Mouse (Mus musculus) embryonic facial prominence, embryonic 14.5 days (tissue): Measurements from ENCODE around the gene 6430548M08Rik. TPM values are rescaled to one million over a fixed set of nuclear protein-coding genes. Genes with fewer than 3 reads are reported as not detected.

Experiments
- ATAC-seq: fragments of 200-750 bp; cut with Nextera tagmentation; 2 replicates; pipeline ENCODE4 v1.8.0; 2017; ENCODE audit warnings: low read depth, moderate number of reproducible peaks, moderate TSS enrichment
- DNase-seq: peaks from one replicate; pipeline ENCODE4 v3.0.0-alpha.2; 2015; ENCODE audit warnings: low spot score
- H3K27ac ChIP-seq: fragments of 300-500 bp; sonication (generic); replicated peaks from 2 replicates; pipeline ENCODE4 v1.5.1; 2014; ENCODE audit warnings: low read depth, mild to moderate bottlenecking, low read length, moderate library complexity
- H3K27me3 ChIP-seq: fragments of 300-500 bp; sonication (generic); replicated peaks from 2 replicates; pipeline ENCODE4 v1.6.1; 2014; ENCODE audit warnings: low read length; ENCODE audit not compliant: control insufficient read depth, insufficient read depth
- H3K36me3 ChIP-seq: fragments of 300-500 bp; sonication (generic); 2 replicates; pipeline ENCODE4 v1.6.1; 2014; ENCODE audit warnings: low read length, mixed read lengths; ENCODE audit not compliant: control insufficient read depth, insufficient read depth
- H3K4me1 ChIP-seq: fragments of 300-500 bp; sonication (generic); 2 replicates; pipeline ENCODE4 v1.6.1; 2014; ENCODE audit warnings: antibody characterized with exemption, low read length; ENCODE audit not compliant: control insufficient read depth, insufficient read depth
- H3K4me2 ChIP-seq: fragments of 300-500 bp; sonication (generic); 2 replicates; pipeline ENCODE4 v1.6.1; 2014; ENCODE audit warnings: low read depth, mild to moderate bottlenecking, low read length, moderate library complexity, mixed read lengths
- H3K4me3 ChIP-seq: fragments of 300-500 bp; sonication (generic); 2 replicates; pipeline ENCODE4 v1.5.1; 2014; ENCODE audit warnings: low read depth, mild to moderate bottlenecking, low read length
- H3K9ac ChIP-seq: fragments of 300-500 bp; sonication (generic); 2 replicates; pipeline ENCODE4 v1.6.1; 2014; ENCODE audit warnings: low read depth, mild to moderate bottlenecking, low read length, moderate library complexity, mixed read lengths
- H3K9me3 ChIP-seq: fragments of 300-500 bp; sonication (generic); 2 replicates; pipeline ENCODE4 v1.6.1; 2016; ENCODE audit warnings: low read length; ENCODE audit not compliant: control insufficient read depth
- WGBS: fragments of 180-500 bp; shearing (Covaris S2); extraction: QIAGEN DNeasy Blood & Tissue Kit; methylation state at CpG from one replicate; pipeline ENCODE4 v1.1.7; 2014; 5-methylcytosine and 5-hydroxymethylcytosine counted together
- polyA plus RNA-seq: library from polyadenylated mRNA; unstranded; fragments of >200 nt; fragmentation: Nextera tagmentation; extraction: Ambion mirVana; gene quantifications from 2 replicates; pipeline ENCODE4 v1.2.1, GENCODE M21; 2014

The 6430548M08Rik gene
- polyA plus RNA-seq, 1 experiment from 2014 or later, result 8.5 TPM

GRCm38 (mm10) chr8:120160366-120160765, 46.4 kb downstream of the 6430548M08Rik start:
- no peak overlapping the region for H3K4me2 ChIP-seq
- no peak overlapping the region for H3K4me3 ChIP-seq
- WGBS, result 78% methylated on average over 8 of the region's 8 CpGs
- no peaks in the 10 kb centered on the region for H3K27me3 ChIP-seq
- H3K9ac ChIP-seq, result no peak overlapping the region
- H3K36me3 ChIP-seq, result no peaks in the 10 kb centered on the region
- ATAC-seq (no peak), DNase-seq (no peak)
- no peaks in the 10 kb centered on the region for H3K9me3 ChIP-seq
- no peak overlapping the region for H3K27ac ChIP-seq
- 0 out of 2 replicates have a peak, but pooled peaks cover 5% of the 10 kb centered on the region for H3K4me1 ChIP-seq

DNA sequence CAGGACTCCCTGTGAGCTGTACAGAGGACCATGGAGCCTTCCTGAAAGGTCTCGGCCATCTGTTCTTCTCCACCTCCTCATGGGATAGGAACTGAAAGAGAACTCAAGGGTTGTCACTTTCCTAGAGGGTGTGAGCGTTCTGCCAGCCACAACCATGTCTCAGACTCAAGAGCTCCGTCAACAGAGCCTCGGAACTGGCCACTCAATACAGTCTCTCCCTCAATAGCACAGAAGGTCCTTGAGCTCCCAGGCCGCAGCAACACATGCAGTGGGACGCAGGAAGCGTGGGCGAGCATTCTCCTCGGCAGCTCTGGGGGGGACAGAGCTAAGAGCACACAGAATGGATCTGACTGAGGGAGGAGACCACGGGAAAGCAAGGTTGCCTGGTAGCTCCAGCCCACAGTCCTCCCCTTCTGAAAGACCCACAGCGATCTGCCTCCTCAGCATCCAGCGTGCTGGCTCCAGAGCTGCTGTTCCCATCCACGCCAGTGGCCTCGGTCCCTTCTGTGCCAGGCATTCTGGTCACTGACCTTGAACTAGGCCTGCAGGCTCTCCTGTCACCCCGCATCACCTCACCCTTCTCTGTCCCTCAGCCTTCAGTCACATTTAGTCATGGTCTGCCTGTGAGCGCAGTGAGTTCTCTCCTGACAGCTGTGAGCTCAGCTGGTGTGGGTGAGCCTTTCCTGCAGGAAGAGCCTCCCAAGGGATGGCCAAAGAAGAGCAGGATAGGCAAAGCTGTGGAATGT, 47.9 kb downstream of the 6430548M08Rik start:
- 70% methylated on average over 16 of the region's 16 CpGs for WGBS
- no peaks in the 10 kb centered on the region for H3K4me1 ChIP-seq
- no peak overlapping the region for H3K9ac ChIP-seq
- no peak; the same call in 1 of the 2 replicates for ATAC-seq
- no peak for DNase-seq
- H3K36me3 ChIP-seq, result no peaks in the 10 kb centered on the region
- H3K9me3 ChIP-seq, result no peaks in the 10 kb centered on the region
- H3K4me2 ChIP-seq, result no peak overlapping the region
- H3K27me3 ChIP-seq, result no peaks in the 10 kb centered on the region
- no peak overlapping the region for H3K27ac ChIP-seq
- H3K4me3 ChIP-seq, result no peak overlapping the region

GRCm38 (mm10) chr8:120162404-120162752, 48.4 kb downstream of the 6430548M08Rik start:
- Histone ChIP-seq H3K36me3 (no peaks in the 10 kb centered on the region), H3K27ac (no peak overlapping the region), H3K27me3 (no peaks in the 10 kb centered on the region), H3K4me2 (no peak overlapping the region), H3K4me1 (no peaks in the 10 kb centered on the region), H3K9me3 (no peaks in the 10 kb centered on the region), H3K4me3 (no peak overlapping the region), H3K9ac (no peak overlapping the region)
- ATAC-seq (no peak), DNase-seq (no peak)
- 88% methylated on average over 5 of the region's 5 CpGs for WGBS

- H3K4me1 ChIP-seq, result peaks cover 4% of the 10 kb centered on the region
- no peak overlapping the region for H3K4me2 ChIP-seq
- no peak overlapping the region for H3K4me3 ChIP-seq
- no peak for DNase-seq
- 63% methylated on average over 8 of the region's 8 CpGs for WGBS
- H3K9me3 ChIP-seq, result no peaks in the 10 kb centered on the region
- no peak overlapping the region for H3K9ac ChIP-seq
- H3K36me3 ChIP-seq, result no peaks in the 10 kb centered on the region
- H3K27ac ChIP-seq, result no peak overlapping the region
- H3K27me3 ChIP-seq, result 0 out of 2 replicates have a peak, but pooled peaks cover 2% of the 10 kb centered on the region
- no peak for ATAC-seq
Observed at GRCm38 (mm10) chr8:120163376-120163775, 49.4 kb downstream of the 6430548M08Rik start.

DNA sequence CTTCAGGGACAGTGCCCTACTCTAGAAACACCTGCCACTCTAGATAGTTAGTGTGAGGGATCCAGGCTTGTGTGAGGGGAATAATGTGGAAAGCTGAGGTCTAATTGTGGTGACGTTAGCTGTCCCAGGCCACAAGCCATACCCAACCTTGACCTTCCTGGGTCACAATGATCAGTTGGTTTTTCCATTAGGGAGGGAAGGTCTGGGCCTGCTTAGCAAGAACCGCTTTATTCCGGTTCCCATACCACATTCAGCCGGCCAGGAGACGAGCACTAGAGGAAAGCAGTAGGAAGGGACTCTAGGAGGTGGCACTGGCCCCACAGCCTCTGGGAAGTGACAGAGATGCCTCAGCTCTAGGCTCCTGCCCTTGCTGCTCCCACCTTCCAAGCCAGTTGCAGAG, 50.1 kb downstream of the 6430548M08Rik start:
- WGBS, result 70% methylated on average over 5 of the region's 5 CpGs
- Histone ChIP-seq H3K4me2 (no peak overlapping the region), H3K27ac (no peak overlapping the region), H3K27me3 (0 out of 2 replicates have a peak, but pooled peaks cover 4% of the 10 kb centered on the region), H3K4me3 (no peak overlapping the region), H3K9ac (no peak overlapping the region), H3K9me3 (no peaks in the 10 kb centered on the region), H3K4me1 (peaks cover 4% of the 10 kb centered on the region), H3K36me3 (no peaks in the 10 kb centered on the region)
- ATAC-seq (no peak), DNase-seq (no peak)

DNA sequence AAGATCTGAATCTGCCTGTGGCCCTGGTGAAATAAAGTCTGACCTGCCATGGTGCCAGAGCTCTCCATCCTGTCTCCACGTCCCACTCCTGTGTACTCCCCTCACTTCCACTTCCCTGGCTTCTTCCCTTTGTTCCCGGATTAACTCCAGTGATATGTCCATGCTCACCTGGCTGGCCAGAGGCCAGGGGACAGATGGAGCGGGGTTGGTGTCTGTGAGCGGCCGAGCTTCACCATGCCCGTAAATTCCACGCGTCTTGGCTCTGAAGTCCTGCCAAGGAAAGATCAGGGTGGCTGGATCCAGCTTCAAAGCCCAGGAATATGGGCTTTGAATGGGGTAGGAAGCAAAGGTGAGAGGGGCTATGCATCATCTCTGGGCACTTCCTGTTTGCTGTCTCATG, 53.2 kb downstream of the 6430548M08Rik start:
- Histone ChIP-seq H3K36me3 (no peaks in the 10 kb centered on the region), H3K9ac (no peak overlapping the region), H3K9me3 (no peaks in the 10 kb centered on the region), H3K4me1 (peaks cover 4% of the 10 kb centered on the region), H3K27me3 (0 out of 2 replicates have a peak, but pooled peaks cover 4% of the 10 kb centered on the region), H3K27ac (no peak overlapping the region), H3K4me3 (no peak overlapping the region), H3K4me2 (no peak overlapping the region)
- DNase-seq, result no peak
- no peak for ATAC-seq
- 89% methylated on average over 8 of the region's 8 CpGs for WGBS

GRCm38 (mm10) chr8:120167821-120168220, 53.9 kb downstream of the 6430548M08Rik start:
- no peaks in the 10 kb centered on the region for H3K9me3 ChIP-seq
- DNase-seq, result no peak
- 19% methylated on average over 5 of the region's 5 CpGs for WGBS
- no peak overlapping the region for H3K4me2 ChIP-seq
- no peak overlapping the region for H3K27ac ChIP-seq
- peaks cover 4% of the 10 kb centered on the region for H3K4me1 ChIP-seq
- H3K36me3 ChIP-seq, result no peaks in the 10 kb centered on the region
- ATAC-seq, result no peak
- no peak overlapping the region for H3K4me3 ChIP-seq
- H3K27me3 ChIP-seq, result 0 out of 2 replicates have a peak, but pooled peaks cover 4% of the 10 kb centered on the region
- no peak overlapping the region for H3K9ac ChIP-seq

DNA sequence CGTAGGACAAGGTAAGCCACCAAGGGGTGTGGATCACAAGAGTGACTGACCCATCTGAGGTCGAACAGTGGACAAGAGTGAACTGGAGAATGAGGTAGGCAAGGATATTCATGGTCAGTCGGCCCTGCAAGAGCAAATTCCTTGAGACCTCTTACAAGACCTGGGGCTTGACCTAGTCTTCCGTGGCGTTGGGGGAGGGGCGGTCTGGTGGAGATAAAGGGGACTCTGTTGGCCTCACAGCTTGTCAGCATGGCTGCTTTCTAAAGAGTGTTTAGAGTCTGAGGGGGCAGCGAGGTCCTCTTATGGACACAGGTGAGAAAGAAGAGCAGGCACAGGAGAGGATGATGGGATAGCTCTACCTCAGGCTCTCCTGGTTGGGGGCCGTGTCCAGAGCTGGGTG, 55.2 kb downstream of the 6430548M08Rik start:
- Histone ChIP-seq H3K9me3 (no peaks in the 10 kb centered on the region), H3K9ac (no peak overlapping the region), H3K36me3 (no peaks in the 10 kb centered on the region), H3K4me1 (peaks cover 4% of the 10 kb centered on the region), H3K4me3 (no peak overlapping the region), H3K4me2 (no peak overlapping the region), H3K27ac (no peak overlapping the region), H3K27me3 (0 out of 2 replicates have a peak, but pooled peaks cover 4% of the 10 kb centered on the region)
- DNase-seq, result no peak
- 41% methylated on average over 8 of the region's 8 CpGs for WGBS
- no peak for ATAC-seq

- peaks cover 14% of the 10 kb centered on the region for H3K4me1 ChIP-seq
- ATAC-seq (no peak), DNase-seq (no peak)
- peaks cover 7% of the 10 kb centered on the region for H3K27me3 ChIP-seq
- H3K9ac ChIP-seq, result no peak overlapping the region
- no peak overlapping the region for H3K4me2 ChIP-seq
- H3K27ac ChIP-seq, result no peak overlapping the region
- 67% methylated on average over 1 of the region's 1 CpGs for WGBS
- no peak overlapping the region for H3K4me3 ChIP-seq
- no peaks in the 10 kb centered on the region for H3K9me3 ChIP-seq
- H3K36me3 ChIP-seq, result no peaks in the 10 kb centered on the region
Observed at GRCm38 (mm10) chr8:120173195-120173594, 59.2 kb downstream of the 6430548M08Rik start.
